Mouse (Mus musculus): Measurements from ENCODE around the gene Mypn.

DNA sequence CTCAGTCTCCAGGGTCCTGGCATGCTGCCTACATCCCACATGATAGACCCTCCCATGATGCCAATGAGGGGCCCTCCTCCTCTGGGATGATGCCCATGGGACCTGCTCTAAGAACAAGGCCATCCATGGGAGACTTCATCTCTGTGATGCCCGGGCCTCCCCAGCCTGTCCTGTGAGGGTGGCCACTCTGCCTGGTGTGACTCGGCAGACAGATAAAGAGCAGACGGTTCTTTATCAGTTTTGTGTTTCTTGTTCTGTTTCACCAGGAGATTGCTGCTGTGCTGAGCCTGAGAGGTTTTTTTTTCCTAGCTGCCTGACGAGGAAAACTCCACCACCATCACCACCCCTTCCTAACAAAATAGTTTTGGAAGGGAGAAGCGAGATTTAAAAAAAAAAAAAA, 42.5 kb downstream of the Mypn start:
- TF ChIP-seq GATA1 (IDR thresholded peaks at IDR 0.05; ENCODE audit: low read length) (no peak), TAL1 (IDR thresholded peaks at IDR 0.05; ENCODE audit: low read length) (no peak)

All from erythroblast, embryonic 14.5 days (primary cell).